Mouse (Mus musculus): ENCODE measurements around the gene Hist1h3g. TPM values are rescaled to one million over a fixed set of nuclear protein-coding genes. Genes with fewer than 3 reads are reported as not detected.
A peak's percentile ranks its signal among the peaks of the same experiment; 100 is the strongest.

The Hist1h3g gene
- total RNA-seq, 1 experiment from 2014 or later, result 35.1 TPM

- no peak for ATAC-seq (replicated peaks in 1 of 2; ENCODE audit: insufficient read depth in 1 of 2, low FRiP score in 2 of 2, low TSS enrichment in 1 of 2, low read depth in 1 of 2, poor library complexity in 2 of 2, severe bottlenecking in 2 of 2)
These were observed 47.2 kb downstream of the Hist1h3g start for GRCm38 (mm10) chr13:23582219-23583056.

- no peak for ATAC-seq (replicated peaks in 1 of 2; ENCODE audit: insufficient read depth in 1 of 2, low FRiP score in 2 of 2, low TSS enrichment in 1 of 2, low read depth in 1 of 2, poor library complexity in 2 of 2, severe bottlenecking in 2 of 2)
These were observed 48.3 kb downstream of the Hist1h3g start for GRCm38 (mm10) chr13:23583387-23584068.

GRCm38 (mm10) chr13:23584331-23584730, 49.1 kb downstream of the Hist1h3g start:
- no peak for ATAC-seq (replicated peaks in 1 of 2; ENCODE audit: insufficient read depth in 1 of 2, low FRiP score in 2 of 2, low TSS enrichment in 1 of 2, low read depth in 1 of 2, poor library complexity in 2 of 2, severe bottlenecking in 2 of 2)

GRCm38 (mm10) chr13:23585029-23585441, 49.8 kb downstream of the Hist1h3g start:
- ATAC-seq (replicated peaks in 1 of 2; ENCODE audit: insufficient read depth in 1 of 2, low FRiP score in 2 of 2, low TSS enrichment in 1 of 2, low read depth in 1 of 2, poor library complexity in 2 of 2, severe bottlenecking in 2 of 2), result 0 out of 4 replicates have a peak, but pooled peaks of 1 of the 2 experiments have one; percentile 22

Other genes with a start within 250 kb of the Hist1h3g start
- gene Zfp322a, start 166.2 kb upstream of the Hist1h3g start, total RNA-seq (2017), result 53.6 and 57.6 TPM in 2 replicates
- 12.5 and 18.7 TPM in 2 replicates for gene Abt1, start 111.6 kb upstream of the Hist1h3g start, total RNA-seq (2017)
- 0.20 TPM in 1 of 2 replicates, not detected in the other for gene Btn1a1, start 69.5 kb upstream of the Hist1h3g start, total RNA-seq (2017)
- not detected in 2 replicates for gene Btn2a2, start 46.6 kb upstream of the Hist1h3g start, total RNA-seq (2017)
- 427 and 875 TPM in 2 replicates for gene Hist1h4h, start 4.4 kb upstream of the Hist1h3g start, total RNA-seq (2017)
- 1,050 and 1,435 TPM in 2 replicates for gene Hist1h2af, start 1.5 kb upstream of the Hist1h3g start, total RNA-seq (2017)
- 47.7 and 59.1 TPM in 2 replicates for gene Hist1h2bh, start 8.0 kb downstream of the Hist1h3g start, total RNA-seq (2017)
- gene Hist1h3f, start 8.6 kb downstream of the Hist1h3g start, total RNA-seq (2017), result 45.4 and 80.4 TPM in 2 replicates
- gene Hist1h4f, start 16.2 kb downstream of the Hist1h3g start, total RNA-seq (2017), result 943 and 1,781 TPM in 2 replicates
- 39.0 and 69.9 TPM in 2 replicates for gene Hist1h1d, start 17.8 kb downstream of the Hist1h3g start, total RNA-seq (2017)
- gene Hist1h3e, start 26.9 kb downstream of the Hist1h3g start, total RNA-seq (2017), result 153 and 296 TPM in 2 replicates
- gene Hist1h2ae, start 35.8 kb downstream of the Hist1h3g start, total RNA-seq (2017), result 87.5 and 265 TPM in 2 replicates
- gene Hist1h2bg, start 36.0 kb downstream of the Hist1h3g start, total RNA-seq (2017), result 765 and 915 TPM in 2 replicates
- 223 and 278 TPM in 2 replicates for gene Hist1h2bf, start 38.8 kb downstream of the Hist1h3g start, total RNA-seq (2017)
- gene Hist1h2ad, start 39.0 kb downstream of the Hist1h3g start, total RNA-seq (2017), result 346 and 539 TPM in 2 replicates
- gene Hist1h3d, start 40.3 kb downstream of the Hist1h3g start, total RNA-seq (2017), result 76.7 and 84.0 TPM in 2 replicates
- gene Hist1h4d, start 46.2 kb downstream of the Hist1h3g start, total RNA-seq (2017), result 639 and 801 TPM in 2 replicates
- gene Hist1h2be, start 85.7 kb downstream of the Hist1h3g start, total RNA-seq (2017), result 51.7 and 72.2 TPM in 2 replicates
- gene Hist1h1e, start 87.1 kb downstream of the Hist1h3g start, total RNA-seq (2017), result 102 and 170 TPM in 2 replicates
- gene Hist1h2ac, start 148.5 kb downstream of the Hist1h3g start, total RNA-seq (2017), result 45.3 and 83.9 TPM in 2 replicates
- 109 and 180 TPM in 2 replicates for gene Hist1h2bc, start 148.8 kb downstream of the Hist1h3g start, total RNA-seq (2017)
- gene Hist1h1t, start 160.4 kb downstream of the Hist1h3g start, total RNA-seq (2017), result not detected in 2 replicates
- 140 and 291 TPM in 2 replicates for gene Hist1h4c, start 163.0 kb downstream of the Hist1h3g start, total RNA-seq (2017)
- gene Hfe, start 175.4 kb downstream of the Hist1h3g start, total RNA-seq (2017), result 3.1 TPM in 2 replicates
- gene Hist1h1c, start 203.4 kb downstream of the Hist1h3g start, total RNA-seq (2017), result 345 and 598 TPM in 2 replicates
- gene Hist1h3c, start 210.2 kb downstream of the Hist1h3g start, total RNA-seq (2017), result 240 and 585 TPM in 2 replicates
- 2,012 and 2,201 TPM in 2 replicates for gene Hist1h2bb, start 211.3 kb downstream of the Hist1h3g start, total RNA-seq (2017)
- gene Hist1h2ab, start 215.7 kb downstream of the Hist1h3g start, total RNA-seq (2017), result 1,198 and 1,437 TPM in 2 replicates
- 224 and 348 TPM in 2 replicates for gene Hist1h3b, start 216.8 kb downstream of the Hist1h3g start, total RNA-seq (2017)
- 208 and 415 TPM in 2 replicates for gene Hist1h4b, start 221.6 kb downstream of the Hist1h3g start, total RNA-seq (2017)
- 237 and 336 TPM in 2 replicates for gene Hist1h4a, start 225.8 kb downstream of the Hist1h3g start, total RNA-seq (2017)
- gene Hist1h3a, start 227.0 kb downstream of the Hist1h3g start, total RNA-seq (2017), result 207 and 294 TPM in 2 replicates
- gene Hist1h1a, start 228.2 kb downstream of the Hist1h3g start, total RNA-seq (2017), result 1,426 and 1,487 TPM in 2 replicates
- not detected in 2 replicates for gene Trim38, start 234.5 kb downstream of the Hist1h3g start, total RNA-seq (2017)

Measured in hematopoietic stem cell, adult 5-6 weeks (primary cell).